Mouse (Mus musculus): ENCODE results near the gene Sdk1. TPM values are rescaled to one million over a fixed set of nuclear protein-coding genes. Genes with fewer than 3 reads are reported as not detected.
A peak's percentile ranks its signal among the peaks of the same experiment; 100 is the strongest.

Sdk1 gene
- polyA plus RNA-seq, 1 experiment from 2014 or later: 2.3 TPM

GRCm38 (mm10) chr5:142127779-142128178 is 886.5 kb downstream of the Sdk1 start:
- H3K4me3 ChIP-seq (ENCODE audit: low read depth, low read length): no peak overlapping the region
- H3K36me3 ChIP-seq (ENCODE audit: control insufficient read depth, insufficient read depth, low read length): no peaks in the 10 kb centered on the region
- H3K27me3 ChIP-seq (ENCODE audit: control insufficient read depth, insufficient read depth, low read length): no peaks in the 10 kb centered on the region
- 39% methylated on average over 4 of the region's 4 CpGs for WGBS
- H3K4me2 ChIP-seq (ENCODE audit: low read depth): no peak overlapping the region
- H3K9ac ChIP-seq (ENCODE audit: low read length): no peak overlapping the region
- DNase-seq (ENCODE audit: low spot score): no peak
- no peaks in the 10 kb centered on the region for H3K9me3 ChIP-seq (ENCODE audit: control insufficient read depth, low read length)
- ATAC-seq (ENCODE audit: insufficient read depth, low FRiP score, low TSS enrichment): no peak
- 0 out of 2 replicates have a peak overlapping the region, but pooled peaks have one; percentile 39 for H3K27ac ChIP-seq (ENCODE audit: low read depth, low read length)
- H3K4me1 ChIP-seq (ENCODE audit: control insufficient read depth, insufficient read depth, low read length): peaks cover 9% of the 10 kb centered on the region; the same call in 1 of the 2 replicates

GRCm38 (mm10) chr5:142128181-142128611 is 886.9 kb downstream of the Sdk1 start:
- Histone ChIP-seq H3K36me3 (ENCODE audit: control insufficient read depth, insufficient read depth, low read length) (no peaks in the 10 kb centered on the region), H3K4me3 (ENCODE audit: low read depth, low read length) (no peak overlapping the region), H3K9me3 (ENCODE audit: control insufficient read depth, low read length) (no peaks in the 10 kb centered on the region), H3K27ac (ENCODE audit: low read depth, low read length) (no peak overlapping the region), H3K27me3 (ENCODE audit: control insufficient read depth, insufficient read depth, low read length) (no peaks in the 10 kb centered on the region), H3K4me1 (ENCODE audit: control insufficient read depth, insufficient read depth, low read length) (peaks cover 9% of the 10 kb centered on the region; the same call in 1 of the 2 replicates), H3K9ac (ENCODE audit: low read length) (no peak overlapping the region), H3K4me2 (ENCODE audit: low read depth) (no peak overlapping the region)
- WGBS: 22% methylated on average over 5 of the region's 5 CpGs
- no peak for ATAC-seq (ENCODE audit: insufficient read depth, low FRiP score, low TSS enrichment)
- peak; percentile 53 for DNase-seq (ENCODE audit: low spot score)

- Histone ChIP-seq H3K4me2 (ENCODE audit: low read depth) (no peak overlapping the region), H3K27me3 (ENCODE audit: control insufficient read depth, insufficient read depth, low read length) (no peaks in the 10 kb centered on the region), H3K4me3 (ENCODE audit: low read depth, low read length) (no peak overlapping the region), H3K9me3 (ENCODE audit: control insufficient read depth, low read length) (no peaks in the 10 kb centered on the region), H3K36me3 (ENCODE audit: control insufficient read depth, insufficient read depth, low read length) (no peaks in the 10 kb centered on the region), H3K9ac (ENCODE audit: low read length) (no peak overlapping the region), H3K27ac (ENCODE audit: low read depth, low read length) (no peak overlapping the region), H3K4me1 (ENCODE audit: control insufficient read depth, insufficient read depth, low read length) (peaks cover 9% of the 10 kb centered on the region)
- DNase-seq (ENCODE audit: low spot score): no peak
- WGBS: 5% methylated on average over 2 of the region's 2 CpGs
- no peak for ATAC-seq (ENCODE audit: insufficient read depth, low FRiP score, low TSS enrichment)
Measured at GRCm38 (mm10) chr5:142130004-142130403, 888.7 kb downstream of the Sdk1 start.

GRCm38 (mm10) chr5:142139978-142140377 is 898.7 kb downstream of the Sdk1 start:
- Histone ChIP-seq H3K9me3 (ENCODE audit: control insufficient read depth, low read length) (no peaks in the 10 kb centered on the region), H3K27ac (ENCODE audit: low read depth, low read length) (no peak overlapping the region), H3K36me3 (ENCODE audit: control insufficient read depth, insufficient read depth, low read length) (no peaks in the 10 kb centered on the region), H3K4me1 (ENCODE audit: control insufficient read depth, insufficient read depth, low read length) (no peaks in the 10 kb centered on the region), H3K4me3 (ENCODE audit: low read depth, low read length) (no peak overlapping the region), H3K27me3 (ENCODE audit: control insufficient read depth, insufficient read depth, low read length) (no peaks in the 10 kb centered on the region), H3K9ac (ENCODE audit: low read length) (no peak overlapping the region), H3K4me2 (ENCODE audit: low read depth) (no peak overlapping the region)
- no peak for DNase-seq (ENCODE audit: low spot score)
- ATAC-seq (ENCODE audit: insufficient read depth, low FRiP score, low TSS enrichment): no peak
- 75% methylated on average over 7 of the region's 7 CpGs for WGBS

- Histone ChIP-seq H3K36me3 (ENCODE audit: control insufficient read depth, insufficient read depth, low read length) (no peaks in the 10 kb centered on the region), H3K27ac (ENCODE audit: low read depth, low read length) (no peak overlapping the region), H3K4me1 (ENCODE audit: control insufficient read depth, insufficient read depth, low read length) (no peaks in the 10 kb centered on the region), H3K27me3 (ENCODE audit: control insufficient read depth, insufficient read depth, low read length) (no peaks in the 10 kb centered on the region), H3K9ac (ENCODE audit: low read length) (no peak overlapping the region), H3K4me2 (ENCODE audit: low read depth) (no peak overlapping the region), H3K9me3 (ENCODE audit: control insufficient read depth, low read length) (no peaks in the 10 kb centered on the region), H3K4me3 (ENCODE audit: low read depth, low read length) (no peak overlapping the region)
- no peak for DNase-seq (ENCODE audit: low spot score)
- 91% methylated on average over 8 of the region's 8 CpGs for WGBS
- ATAC-seq (ENCODE audit: insufficient read depth, low FRiP score, low TSS enrichment): no peak
Measured at GRCm38 (mm10) chr5:142149594-142149993, 908.3 kb downstream of the Sdk1 start.

- H3K4me2 ChIP-seq (ENCODE audit: low read depth): no peak overlapping the region
- 94% methylated on average over 4 of the region's 4 CpGs for WGBS
- no peaks in the 10 kb centered on the region for H3K9me3 ChIP-seq (ENCODE audit: control insufficient read depth, low read length)
- no peak overlapping the region for H3K4me3 ChIP-seq (ENCODE audit: low read depth, low read length)
- H3K9ac ChIP-seq (ENCODE audit: low read length): no peak overlapping the region
- ATAC-seq (ENCODE audit: insufficient read depth, low FRiP score, low TSS enrichment) (no peak), DNase-seq (ENCODE audit: low spot score) (no peak)
- H3K27ac ChIP-seq (ENCODE audit: low read depth, low read length): no peak overlapping the region
- no peaks in the 10 kb centered on the region for H3K4me1 ChIP-seq (ENCODE audit: control insufficient read depth, insufficient read depth, low read length)
- H3K36me3 ChIP-seq (ENCODE audit: control insufficient read depth, insufficient read depth, low read length): no peaks in the 10 kb centered on the region
- no peaks in the 10 kb centered on the region for H3K27me3 ChIP-seq (ENCODE audit: control insufficient read depth, insufficient read depth, low read length)
Measured at GRCm38 (mm10) chr5:142150756-142151155, 909.5 kb downstream of the Sdk1 start.

GRCm38 (mm10) chr5:142156868-142157852 is 915.9 kb downstream of the Sdk1 start:
- H3K4me2 ChIP-seq (ENCODE audit: low read depth): no peak overlapping the region
- 75% methylated on average over 17 of the region's 17 CpGs for WGBS
- no peaks in the 10 kb centered on the region for H3K4me1 ChIP-seq (ENCODE audit: control insufficient read depth, insufficient read depth, low read length)
- H3K9me3 ChIP-seq (ENCODE audit: control insufficient read depth, low read length): no peaks in the 10 kb centered on the region
- no peak overlapping the region for H3K9ac ChIP-seq (ENCODE audit: low read length)
- H3K36me3 ChIP-seq (ENCODE audit: control insufficient read depth, insufficient read depth, low read length): no peaks in the 10 kb centered on the region; the same call in 1 of the 2 replicates
- no peak overlapping the region for H3K4me3 ChIP-seq (ENCODE audit: low read depth, low read length)
- H3K27ac ChIP-seq (ENCODE audit: low read depth, low read length): no peak overlapping the region
- no peak; the same call in 1 of the 2 replicates for ATAC-seq (ENCODE audit: insufficient read depth, low FRiP score, low TSS enrichment)
- no peaks in the 10 kb centered on the region for H3K27me3 ChIP-seq (ENCODE audit: control insufficient read depth, insufficient read depth, low read length)
- DNase-seq (ENCODE audit: low spot score): no peak

- Histone ChIP-seq H3K27me3 (ENCODE audit: control insufficient read depth, insufficient read depth, low read length) (no peaks in the 10 kb centered on the region), H3K9ac (ENCODE audit: low read length) (no peak overlapping the region), H3K4me3 (ENCODE audit: low read depth, low read length) (no peak overlapping the region), H3K4me1 (ENCODE audit: control insufficient read depth, insufficient read depth, low read length) (no peaks in the 10 kb centered on the region), H3K9me3 (ENCODE audit: control insufficient read depth, low read length) (0 out of 2 replicates have a peak, but pooled peaks cover 3% of the 10 kb centered on the region), H3K27ac (ENCODE audit: low read depth, low read length) (no peak overlapping the region), H3K36me3 (ENCODE audit: control insufficient read depth, insufficient read depth, low read length) (no peaks in the 10 kb centered on the region; the same call in 1 of the 2 replicates), H3K4me2 (ENCODE audit: low read depth) (no peak overlapping the region)
- WGBS: 86% methylated on average over 4 of the region's 4 CpGs
- ATAC-seq (ENCODE audit: insufficient read depth, low FRiP score, low TSS enrichment): no peak
- DNase-seq (ENCODE audit: low spot score): no peak
Measured at GRCm38 (mm10) chr5:142163483-142163882, 922.2 kb downstream of the Sdk1 start.
